Mouse (Mus musculus): ENCODE results near the gene Ptms. TPM values are rescaled to one million over a fixed set of nuclear protein-coding genes. Genes with fewer than 3 reads are reported as not detected.

Gene Ptms
- 1,311 and 1,715 TPM in 2 replicates for polyA plus RNA-seq (2012; rRNA removed; ENCODE audit: low replicate concordance)

DNA sequence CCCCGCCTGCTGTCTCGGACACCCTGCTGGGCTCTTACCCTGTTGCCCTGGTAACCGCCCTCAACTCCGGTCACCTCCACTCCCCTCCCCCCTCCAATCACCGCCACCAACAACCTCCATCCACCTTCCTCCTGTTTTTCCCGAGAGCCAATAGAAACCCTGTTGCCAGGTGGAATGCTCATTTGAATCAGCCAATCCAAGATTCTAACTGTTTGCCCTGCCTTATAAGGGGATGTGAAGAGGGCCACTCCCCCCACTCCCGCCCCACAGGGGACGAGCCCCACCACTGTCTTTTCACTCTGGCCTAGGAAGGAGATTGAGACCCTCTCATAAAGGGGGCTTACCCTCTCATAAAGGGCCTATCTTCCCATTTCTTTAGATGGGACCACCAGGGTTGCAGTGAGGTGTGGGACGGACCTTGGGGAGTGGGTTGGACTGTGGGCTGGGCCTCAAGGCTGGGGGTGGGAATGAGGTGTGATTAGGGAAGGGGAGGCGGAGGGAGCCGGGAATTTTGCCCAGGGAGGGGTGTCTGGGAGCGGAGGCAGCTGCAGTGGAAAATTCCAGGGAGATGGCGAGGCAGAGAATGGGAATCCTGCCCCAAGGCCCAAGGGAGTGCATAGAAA lies at the start of gene Ptms:
TSS of gene Ptms (minus strand) at position 409 of the 623 bp plus-strand sequence.

DNA sequence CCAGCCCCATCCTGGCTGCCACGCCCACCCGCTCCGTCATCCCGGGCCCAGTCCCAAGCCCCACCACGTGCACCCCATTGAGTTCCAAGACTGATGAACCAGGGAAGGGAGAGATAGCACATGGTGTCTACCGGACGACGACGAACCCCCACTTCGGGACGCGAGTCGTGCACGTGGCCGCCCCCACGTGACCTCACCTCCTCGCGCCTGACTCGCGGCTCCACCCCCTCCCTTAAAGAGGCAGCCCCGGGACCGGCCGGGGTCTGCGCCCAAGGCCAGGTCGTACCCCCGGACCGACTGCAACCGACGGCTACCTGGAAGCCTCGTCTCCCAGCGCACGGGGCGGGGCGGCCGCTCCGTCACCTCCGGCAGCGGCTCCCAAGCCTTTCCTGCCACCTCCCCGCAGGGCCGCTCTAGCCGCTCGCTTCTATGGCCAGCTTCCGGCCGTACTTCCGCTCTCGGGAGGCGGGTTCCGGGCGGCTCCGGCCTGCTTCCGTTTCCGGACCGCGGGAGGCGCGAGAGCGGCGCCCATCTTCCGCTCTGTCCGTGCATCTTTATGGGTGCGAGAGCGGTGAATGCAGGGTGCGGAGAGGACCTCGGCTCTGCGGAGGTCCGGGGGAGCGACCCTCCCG lies 45.3 kb upstream of the Ptms start, which contains the start of gene Cops7a:
TSS of gene Cops7a (minus strand) at position 451 of the 632 bp plus-strand sequence.

DNA sequence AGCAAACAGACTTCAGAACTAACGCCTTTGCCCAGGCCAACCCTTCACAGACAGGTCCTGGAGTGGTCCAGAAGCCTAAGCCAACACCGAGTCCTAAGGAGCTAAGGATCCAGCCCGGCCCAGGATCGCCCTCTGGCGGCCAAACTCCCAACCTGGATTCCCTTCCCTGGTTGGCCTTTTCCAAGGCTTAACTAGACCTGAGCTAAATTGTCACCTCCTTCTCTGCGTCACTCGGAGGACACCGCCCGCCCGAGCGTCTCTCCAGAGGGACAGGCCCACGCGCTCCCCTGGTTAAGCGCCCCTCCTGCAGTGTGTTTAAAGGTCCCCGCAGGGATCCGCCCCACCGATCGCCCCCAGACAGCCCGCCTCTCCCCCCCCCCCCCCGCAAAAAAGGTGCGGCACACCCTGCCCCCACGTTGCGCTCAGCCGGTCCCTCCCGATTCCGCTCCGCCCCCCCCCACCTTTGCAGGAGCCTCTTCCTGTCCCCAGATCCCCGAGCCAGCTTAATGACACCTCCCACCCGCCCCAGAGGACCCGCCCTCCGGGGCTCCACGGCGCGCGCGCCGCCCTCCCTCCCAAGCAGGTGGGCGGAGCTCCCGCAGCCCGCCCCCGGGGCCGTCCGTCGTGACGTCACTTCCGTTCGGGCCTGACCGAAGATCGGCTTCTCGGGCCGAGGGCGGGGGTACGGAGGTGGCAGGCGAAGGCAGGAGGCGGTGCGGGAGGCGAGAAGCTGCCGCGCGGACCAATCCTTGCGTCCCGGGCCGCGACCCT lies 11.0 kb upstream of the Ptms start, which contains the start of gene Mlf2:
TSS of gene Mlf2 (plus strand) at position 633 of the 771 bp plus-strand sequence.

DNA sequence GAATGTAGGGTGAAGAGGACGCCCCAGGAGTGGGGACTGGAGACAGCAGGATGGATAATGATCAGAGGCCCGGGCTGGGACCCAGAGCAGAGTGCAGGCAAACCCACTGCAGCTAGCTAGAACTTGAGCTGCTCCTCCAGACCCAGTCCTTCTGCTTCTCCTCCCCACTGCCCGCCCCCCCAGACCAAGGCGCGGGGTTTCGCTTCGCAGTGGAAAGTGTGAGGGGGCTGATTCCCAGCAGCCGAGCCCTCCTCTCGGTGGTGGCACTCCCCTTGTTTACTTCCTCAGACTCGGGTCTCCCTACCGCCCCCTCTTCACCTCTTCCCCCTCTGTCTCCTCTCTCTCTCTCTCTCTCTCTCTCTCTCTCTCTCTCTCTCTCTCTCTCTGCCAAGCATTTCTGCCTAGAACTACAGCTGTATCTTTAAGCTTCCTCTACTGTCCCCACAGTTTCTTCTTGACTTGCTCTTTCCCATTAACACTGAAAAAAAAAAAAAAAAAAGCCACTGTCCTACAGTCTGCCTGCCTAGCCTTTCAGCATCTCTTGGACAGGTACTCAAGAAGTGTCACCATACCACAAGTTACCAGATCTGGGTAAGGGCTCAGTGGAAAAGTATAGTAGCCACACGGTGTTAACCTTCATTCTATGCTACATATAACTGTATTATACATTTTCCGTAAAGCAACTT lies 8.2 kb downstream of the Ptms start, which contains the start of gene Lag3:
TSS of gene Lag3 (minus strand) at position 173 of the 686 bp plus-strand sequence.

DNA sequence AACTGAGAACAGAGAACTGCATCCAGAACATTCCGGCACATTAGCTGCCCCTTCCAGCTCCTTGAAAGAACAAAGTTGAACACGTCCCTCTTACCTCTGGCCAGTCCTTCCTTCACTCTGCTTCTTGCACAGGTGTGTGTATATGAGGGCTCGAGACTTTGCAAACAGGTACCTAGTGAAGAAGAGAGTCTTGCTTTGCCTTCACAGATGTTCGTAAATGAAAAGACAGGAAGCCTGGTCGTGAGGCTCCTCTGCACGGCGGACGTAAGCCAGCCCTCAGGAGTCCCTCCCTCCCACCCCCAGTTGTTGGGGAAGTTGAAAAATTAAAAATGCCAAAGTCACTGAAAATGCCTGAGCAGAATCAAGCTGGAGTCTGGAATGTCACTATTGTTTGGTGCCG lies 31.9 kb downstream of the Ptms start, which contains the start of gene Cd4:
TSS of gene Cd4 (minus strand) at position 236 of the 400 bp plus-strand sequence.

Other genes with a start within 250 kb of the Ptms start
- 43.9 and 76.9 TPM in 2 replicates for gene Emg1, start 207.9 kb downstream of the Ptms start, polyA plus RNA-seq (2012; rRNA removed; ENCODE audit: low replicate concordance)
- 146 and 173 TPM in 2 replicates for gene Phb2, start 207.8 kb downstream of the Ptms start, polyA plus RNA-seq (2012; rRNA removed; ENCODE audit: low replicate concordance)
- gene Ptpn6, start 181.4 kb downstream of the Ptms start, polyA plus RNA-seq (2012; rRNA removed; ENCODE audit: low replicate concordance), result 11.4 and 26.9 TPM in 2 replicates
- 190 and 330 TPM in 2 replicates for gene Grcc10, start 178.7 kb downstream of the Ptms start, polyA plus RNA-seq (2012; rRNA removed; ENCODE audit: low replicate concordance)
- not detected in 2 replicates for gene Gm45234, start 164.1 kb downstream of the Ptms start, polyA plus RNA-seq (2012; rRNA removed; ENCODE audit: low replicate concordance)
- 35.1 and 76.7 TPM in 2 replicates for gene Atn1, start 163.6 kb downstream of the Ptms start, polyA plus RNA-seq (2012; rRNA removed; ENCODE audit: low replicate concordance)
- gene Eno2, start 150.4 kb downstream of the Ptms start, polyA plus RNA-seq (2012; rRNA removed; ENCODE audit: low replicate concordance), result 7.9 and 22.7 TPM in 2 replicates
- gene Lrrc23, start 140.4 kb downstream of the Ptms start, polyA plus RNA-seq (2012; rRNA removed; ENCODE audit: low replicate concordance), result 1.9 and 2.1 TPM in 2 replicates
- gene Spsb2, start 111.4 kb downstream of the Ptms start, polyA plus RNA-seq (2012; rRNA removed; ENCODE audit: low replicate concordance), result 20.3 and 27.3 TPM in 2 replicates
- gene Tpi1, start 105.8 kb downstream of the Ptms start, polyA plus RNA-seq (2012; rRNA removed; ENCODE audit: low replicate concordance), result 546 and 1,076 TPM in 2 replicates
- gene Usp5, start 90.6 kb downstream of the Ptms start, polyA plus RNA-seq (2012; rRNA removed; ENCODE audit: low replicate concordance), result 112 and 133 TPM in 2 replicates
- 5.8 and 31.7 TPM in 2 replicates for gene Cdca3, start 90.6 kb downstream of the Ptms start, polyA plus RNA-seq (2012; rRNA removed; ENCODE audit: low replicate concordance)
- 0.47 and 1.4 TPM in 2 replicates for gene Gnb3, start 79.8 kb downstream of the Ptms start, polyA plus RNA-seq (2012; rRNA removed; ENCODE audit: low replicate concordance)
- 23.0 and 97.5 TPM in 2 replicates for gene P3h3, start 62.4 kb downstream of the Ptms start, polyA plus RNA-seq (2012; rRNA removed; ENCODE audit: low replicate concordance)
- 0.24 and 3.3 TPM in 2 replicates for gene Gpr162, start 56.1 kb downstream of the Ptms start, polyA plus RNA-seq (2012; rRNA removed; ENCODE audit: low replicate concordance)
- gene Cd4, start 31.9 kb downstream of the Ptms start, polyA plus RNA-seq (2012; rRNA removed; ENCODE audit: low replicate concordance), result 0.79 and 2.4 TPM in 2 replicates
- 5.0 and 6.7 TPM in 2 replicates for gene Lag3, start 8.4 kb downstream of the Ptms start, polyA plus RNA-seq (2012; rRNA removed; ENCODE audit: low replicate concordance)
- 398 and 422 TPM in 2 replicates for gene Mlf2, start 11.3 kb upstream of the Ptms start, polyA plus RNA-seq (2012; rRNA removed; ENCODE audit: low replicate concordance)
- gene Cops7a, start 45.4 kb upstream of the Ptms start, polyA plus RNA-seq (2012; rRNA removed; ENCODE audit: low replicate concordance), result 192 and 221 TPM in 2 replicates
- gene Pianp, start 76.6 kb upstream of the Ptms start, polyA plus RNA-seq (2012; rRNA removed; ENCODE audit: low replicate concordance), result 3.7 and 15.6 TPM in 2 replicates
- gene Zfp384, start 89.0 kb upstream of the Ptms start, polyA plus RNA-seq (2012; rRNA removed; ENCODE audit: low replicate concordance), result 49.1 and 77.6 TPM in 2 replicates
- 69.3 and 75.0 TPM in 2 replicates for gene Ing4, start 119.7 kb upstream of the Ptms start, polyA plus RNA-seq (2012; rRNA removed; ENCODE audit: low replicate concordance)
- 11.9 and 31.8 TPM in 2 replicates for gene Acrbp, start 129.6 kb upstream of the Ptms start, polyA plus RNA-seq (2012; rRNA removed; ENCODE audit: low replicate concordance)
- gene Lpar5, start 147.8 kb upstream of the Ptms start, polyA plus RNA-seq (2012; rRNA removed; ENCODE audit: low replicate concordance), result 5.0 and 8.4 TPM in 2 replicates
- 42.0 and 131 TPM in 2 replicates for gene Chd4, start 175.9 kb upstream of the Ptms start, polyA plus RNA-seq (2012; rRNA removed; ENCODE audit: low replicate concordance)
- gene Nop2, start 211.8 kb upstream of the Ptms start, polyA plus RNA-seq (2012; rRNA removed; ENCODE audit: low replicate concordance), result 13.7 and 35.1 TPM in 2 replicates
- gene Iffo1, start 225.1 kb upstream of the Ptms start, polyA plus RNA-seq (2012; rRNA removed; ENCODE audit: low replicate concordance), result 32.5 and 35.6 TPM in 2 replicates
- gene Gapdh, start 246.4 kb upstream of the Ptms start, polyA plus RNA-seq (2012; rRNA removed; ENCODE audit: low replicate concordance), result 4,033 and 4,268 TPM in 2 replicates